Mouse (Mus musculus): ENCODE data around the gene Efemp2.

GRCm38 (mm10) chr19:5515840-5516777, 42.4 kb downstream of the Efemp2 start:
- TF ChIP-seq GABPA (IDR thresholded peaks at IDR 0.05; ENCODE audit: low read depth, low read length) (no peak), RCOR1 (IDR thresholded peaks at IDR 0.05; ENCODE audit: low read depth, low read length) (no peak), POLR2A (IDR thresholded peaks at IDR 0.05; ENCODE audit: control insufficient read depth in 1 of 2, insufficient read depth in 1 of 2, low read depth in 1 of 2, low read length in 2 of 2, poor library complexity in 1 of 2) (no peak), ZC3H11A (IDR thresholded peaks at IDR 0.05; ENCODE audit: low read depth, low read length) (no peak)
